Mouse (Mus musculus) olfactory bulb, adult 2 months (tissue): ENCODE results near the gene Gm26602.

ENCODE experiments used
- CTCF ChIP-seq: fragments of 200-500 bp; IDR thresholded peaks from 2 replicates; pipeline ENCODE4 v1.5.1; 2012; ENCODE audit warnings: low read depth, mild to moderate bottlenecking, low read length, moderate library complexity; ENCODE audit not compliant: insufficient read depth
- POLR2A ChIP-seq: fragments of 200-500 bp; IDR thresholded peaks from 2 replicates; pipeline ENCODE4 v1.6.1; 2012; ENCODE audit warnings: mild to moderate bottlenecking, low read depth, low read length, moderate library complexity; ENCODE audit not compliant: insufficient read depth

- TF ChIP-seq CTCF (no peak), POLR2A (no peak)
Measured at GRCm38 (mm10) chr10:79907415-79907814, 3.2 kb upstream of the Gm26602 start.
